Mouse (Mus musculus): ENCODE measurements around the gene Bach1. TPM values are rescaled to one million over a fixed set of nuclear protein-coding genes. Genes with fewer than 3 reads are reported as not detected.
A peak's percentile ranks its signal among the peaks of the same experiment; 100 is the strongest.

Bach1 gene
- polyA plus RNA-seq, 1 experiment, result 19.3 TPM

- peaks cover 40% of the 10 kb centered on the region for H3K4me1 ChIP-seq (ENCODE audit: control insufficient read depth, insufficient read depth, low read length)
- WGBS, result 22% methylated on average over 5 of the region's 5 CpGs
- H3K4me3 ChIP-seq (replicated peaks; ENCODE audit: extremely low read depth, low read depth, low read length), result no peak overlapping the region
- DNase-seq, result no peak
- TF ChIP-seq POLR2A (IDR thresholded peaks at IDR 0.05; ENCODE audit: borderline replicate concordance, extremely low read depth, low read depth, low read length) (no peak), CTCF (IDR thresholded peaks at IDR 0.05; ENCODE audit: insufficient read depth, low read length) (no peak)
These were observed 18.4 kb downstream of the Bach1 start for GRCm38 (mm10) chr16:87717046-87717660.

- Histone ChIP-seq H3K4me1 (ENCODE audit: control insufficient read depth, insufficient read depth, low read length) (peaks cover 24% of the 10 kb centered on the region), H3K4me3 (replicated peaks; ENCODE audit: extremely low read depth, low read depth, low read length) (no peak overlapping the region)
- no peak for DNase-seq
- TF ChIP-seq CTCF (IDR thresholded peaks at IDR 0.05; ENCODE audit: insufficient read depth, low read length) (no peak), POLR2A (IDR thresholded peaks at IDR 0.05; ENCODE audit: borderline replicate concordance, extremely low read depth, low read depth, low read length) (no peak)
- 85% methylated on average over 11 of the region's 11 CpGs for WGBS
These were observed 20.3 kb downstream of the Bach1 start for GRCm38 (mm10) chr16:87719071-87719470.

- TF ChIP-seq CTCF (IDR thresholded peaks at IDR 0.05; ENCODE audit: insufficient read depth, low read length), result no peak
- no peak for TF ChIP-seq POLR2A (IDR thresholded peaks at IDR 0.05; ENCODE audit: borderline replicate concordance, extremely low read depth, low read depth, low read length)
- Histone ChIP-seq H3K4me1 (ENCODE audit: control insufficient read depth, insufficient read depth, low read length) (peaks cover 19% of the 10 kb centered on the region), H3K4me3 (replicated peaks; ENCODE audit: extremely low read depth, low read depth, low read length) (no peak overlapping the region)
- DNase-seq, result no peak
- WGBS, result 90% methylated on average over 23 of the region's 23 CpGs
These were observed 21.0 kb downstream of the Bach1 start for GRCm38 (mm10) chr16:87719688-87720283.

GRCm38 (mm10) chr16:87720851-87721409 lies 22.2 kb downstream of the Bach1 start:
- peaks cover 13% of the 10 kb centered on the region for H3K4me1 ChIP-seq (ENCODE audit: control insufficient read depth, insufficient read depth, low read length)
- DNase-seq, result no peak
- WGBS, result 95% methylated on average over 24 of the region's 24 CpGs
- H3K4me3 ChIP-seq (replicated peaks; ENCODE audit: extremely low read depth, low read depth, low read length), result no peak overlapping the region
- TF ChIP-seq CTCF (IDR thresholded peaks at IDR 0.05; ENCODE audit: insufficient read depth, low read length), result no peak
- no peak for TF ChIP-seq POLR2A (IDR thresholded peaks at IDR 0.05; ENCODE audit: borderline replicate concordance, extremely low read depth, low read depth, low read length)

- TF ChIP-seq CTCF (IDR thresholded peaks at IDR 0.05; ENCODE audit: insufficient read depth, low read length) (no peak), POLR2A (IDR thresholded peaks at IDR 0.05; ENCODE audit: borderline replicate concordance, extremely low read depth, low read depth, low read length) (no peak)
- H3K4me3 ChIP-seq (replicated peaks; ENCODE audit: extremely low read depth, low read depth, low read length), result no peak overlapping the region
- peaks cover 6% of the 10 kb centered on the region; the same call in 1 of the 2 replicates for H3K4me1 ChIP-seq (ENCODE audit: control insufficient read depth, insufficient read depth, low read length)
- no peak for DNase-seq
- 93% methylated on average over 5 of the region's 5 CpGs for WGBS
These were observed 24.1 kb downstream of the Bach1 start for GRCm38 (mm10) chr16:87722857-87723256.

- TF ChIP-seq POLR2A (IDR thresholded peaks at IDR 0.05; ENCODE audit: borderline replicate concordance, extremely low read depth, low read depth, low read length), result no peak
- 72% methylated on average over 15 of the region's 15 CpGs for WGBS
- DNase-seq, result no peak
- Histone ChIP-seq H3K4me1 (ENCODE audit: control insufficient read depth, insufficient read depth, low read length) (peaks cover 6% of the 10 kb centered on the region; the same call in 1 of the 2 replicates), H3K4me3 (replicated peaks; ENCODE audit: extremely low read depth, low read depth, low read length) (no peak overlapping the region)
These were observed 24.7 kb downstream of the Bach1 start for GRCm38 (mm10) chr16:87723479-87723878.

GRCm38 (mm10) chr16:87724826-87725225 lies 26.1 kb downstream of the Bach1 start:
- 82% methylated on average over 4 of the region's 4 CpGs for WGBS
- Histone ChIP-seq H3K4me1 (ENCODE audit: control insufficient read depth, insufficient read depth, low read length) (peaks cover 6% of the 10 kb centered on the region; the same call in 1 of the 2 replicates), H3K4me3 (replicated peaks; ENCODE audit: extremely low read depth, low read depth, low read length) (no peak overlapping the region)
- DNase-seq, result no peak
- TF ChIP-seq CTCF (IDR thresholded peaks at IDR 0.05; ENCODE audit: insufficient read depth, low read length) (no peak), POLR2A (IDR thresholded peaks at IDR 0.05; ENCODE audit: borderline replicate concordance, extremely low read depth, low read depth, low read length) (no peak)

GRCm38 (mm10) chr16:87725241-87725640 lies 26.5 kb downstream of the Bach1 start:
- TF ChIP-seq POLR2A (IDR thresholded peaks at IDR 0.05; ENCODE audit: borderline replicate concordance, extremely low read depth, low read depth, low read length) (no peak), CTCF (IDR thresholded peaks at IDR 0.05; ENCODE audit: insufficient read depth, low read length) (no peak)
- no peak for DNase-seq
- Histone ChIP-seq H3K4me3 (replicated peaks; ENCODE audit: extremely low read depth, low read depth, low read length) (no peak overlapping the region), H3K4me1 (ENCODE audit: control insufficient read depth, insufficient read depth, low read length) (peaks cover 4% of the 10 kb centered on the region; the same call in 1 of the 2 replicates)
- 75% methylated on average over 5 of the region's 5 CpGs for WGBS

GRCm38 (mm10) chr16:87725963-87726362 lies 27.2 kb downstream of the Bach1 start:
- TF ChIP-seq POLR2A (IDR thresholded peaks at IDR 0.05; ENCODE audit: borderline replicate concordance, extremely low read depth, low read depth, low read length) (no peak), CTCF (IDR thresholded peaks at IDR 0.05; ENCODE audit: insufficient read depth, low read length) (no peak)
- 66% methylated on average over 21 of the region's 21 CpGs for WGBS
- DNase-seq, result peak; percentile 63
- no peak overlapping the region for H3K4me3 ChIP-seq (replicated peaks; ENCODE audit: extremely low read depth, low read depth, low read length)
- H3K4me1 ChIP-seq (ENCODE audit: control insufficient read depth, insufficient read depth, low read length), result peaks cover 4% of the 10 kb centered on the region; the same call in 1 of the 2 replicates

GRCm38 (mm10) chr16:87726369-87726768 lies 27.6 kb downstream of the Bach1 start:
- no peak for DNase-seq

More at GRCm38 (mm10) chr16:87726369-87726768, 27.6 kb downstream of the Bach1 start:
- Histone ChIP-seq H3K4me1 (ENCODE audit: control insufficient read depth, insufficient read depth, low read length) (peaks cover 4% of the 10 kb centered on the region; the same call in 1 of the 2 replicates), H3K4me3 (replicated peaks; ENCODE audit: extremely low read depth, low read depth, low read length) (no peak overlapping the region)
- 64% methylated on average over 6 of the region's 6 CpGs for WGBS
- TF ChIP-seq POLR2A (IDR thresholded peaks at IDR 0.05; ENCODE audit: borderline replicate concordance, extremely low read depth, low read depth, low read length), result no peak
- TF ChIP-seq CTCF (IDR thresholded peaks at IDR 0.05; ENCODE audit: insufficient read depth, low read length), result no peak
